Mouse (Mus musculus): ENCODE results near the gene Apoa1. TPM values are rescaled to one million over a fixed set of nuclear protein-coding genes. Genes with fewer than 3 reads are reported as not detected.

Apoa1 gene
- total RNA-seq, 1 experiment: 0.45 TPM

DNA sequence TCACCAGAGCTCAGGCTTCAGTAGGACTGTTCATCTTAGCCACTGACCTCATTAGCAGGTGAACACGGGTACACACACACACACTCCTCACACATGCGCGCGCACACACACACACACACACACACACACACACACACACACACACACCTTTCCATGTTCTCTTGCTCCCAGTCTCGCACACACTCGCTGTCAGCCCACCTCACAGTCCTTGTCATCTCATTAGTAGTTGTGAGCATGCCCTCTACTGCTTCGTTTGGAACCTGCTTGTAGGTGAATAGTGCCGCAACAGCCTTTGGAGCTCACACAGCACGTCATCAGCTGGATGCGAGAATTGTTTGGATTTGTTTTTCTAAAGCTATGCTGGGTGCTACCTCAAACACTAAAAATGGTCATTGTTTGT, 39.0 kb upstream of the Apoa1 start:
- no peaks in the 10 kb centered on the region for H3K4me1 ChIP-seq (ENCODE audit: control insufficient read depth in 2 of 2, insufficient read depth in 2 of 2, low read length in 2 of 2, poor library complexity in 1 of 2)
- peak overlapping the region; percentile 31; the same call in 1 of the 2 replicates for H3K27ac ChIP-seq (ENCODE audit: insufficient read depth, low read depth, low read length, poor library complexity, severe bottlenecking)
- no peak overlapping the region for H3K4me3 ChIP-seq (ENCODE audit: insufficient read depth in 1 of 2, low read depth in 1 of 2, low read length in 2 of 2, poor library complexity in 1 of 2, severe bottlenecking in 1 of 2)

DNA sequence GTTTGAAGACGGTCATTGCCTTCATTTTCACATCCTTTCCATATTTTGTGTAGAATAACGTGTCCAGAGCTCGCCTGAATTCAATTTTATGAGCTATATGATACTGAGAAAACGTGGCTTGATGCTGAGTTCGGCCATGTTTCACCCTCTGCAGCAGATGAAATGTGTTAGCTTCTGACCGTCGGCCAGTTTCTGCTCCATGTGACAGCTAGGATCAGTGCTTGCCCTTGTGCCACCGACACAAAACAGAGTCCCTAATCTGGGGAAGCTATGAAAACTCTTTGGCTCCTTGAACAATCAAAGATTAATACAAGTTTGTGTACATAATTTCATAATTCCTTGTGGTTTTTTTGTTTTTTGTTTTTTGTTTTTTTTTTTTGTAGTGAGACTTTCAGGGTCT, 37.1 kb upstream of the Apoa1 start:
- Histone ChIP-seq H3K4me1 (ENCODE audit: control insufficient read depth in 2 of 2, insufficient read depth in 2 of 2, low read length in 2 of 2, poor library complexity in 1 of 2) (no peaks in the 10 kb centered on the region), H3K4me3 (ENCODE audit: insufficient read depth in 1 of 2, low read depth in 1 of 2, low read length in 2 of 2, poor library complexity in 1 of 2, severe bottlenecking in 1 of 2) (no peak overlapping the region), H3K9me3 (ENCODE audit: control insufficient read depth, insufficient read depth, low read depth, low read length) (no peaks in the 10 kb centered on the region), H3K27ac (ENCODE audit: insufficient read depth, low read depth, low read length, poor library complexity, severe bottlenecking) (no peak overlapping the region), H3K36me3 (ENCODE audit: control insufficient read depth, insufficient read depth, low read length, poor library complexity, severe bottlenecking) (peaks cover 2% of the 10 kb centered on the region; the same call in 1 of the 2 replicates), H3K9ac (ENCODE audit: insufficient read depth, low read depth, low read length, poor library complexity, severe bottlenecking) (no peak overlapping the region)
- in situ Hi-C loops (cut with MboI; ENCODE audit: low sequenced_read_pairs in 2 of 2, unreplicated experiment in 2 of 2): no loop called here
- no peak for DNase-seq (ENCODE audit: low read depth, low spot score)
- TF ChIP-seq ZC3H11A (IDR thresholded peaks at IDR 0.05; ENCODE audit: borderline replicate concordance, low read depth, low read length) (no peak), ZNF384 (IDR thresholded peaks at IDR 0.05; ENCODE audit: low read depth, low read length) (no peak), MAFK (IDR thresholded peaks at IDR 0.05; ENCODE audit: insufficient read depth, low read depth, low read length) (no peak), HCFC1 (IDR thresholded peaks at IDR 0.05; ENCODE audit: borderline replicate concordance, insufficient read depth, low read length) (no peak), CHD2 (IDR thresholded peaks at IDR 0.05; ENCODE audit: low read depth, low read length) (no peak)

More for the DNA sequence above, 39.0 kb upstream of the Apoa1 start:
- DNase-seq (ENCODE audit: low read depth, low spot score): no peak
- in situ Hi-C loops (cut with MboI; ENCODE audit: low sequenced_read_pairs in 2 of 2, unreplicated experiment in 2 of 2): loop anchor here in 1 of 2 experiments (10.0 kb wide), 1 partner anchor 185 kb away; no protein-coding TSS in a partner anchor
- H3K9me3 ChIP-seq (ENCODE audit: control insufficient read depth, insufficient read depth, low read depth, low read length): no peaks in the 10 kb centered on the region
- no peak for TF ChIP-seq ZNF384 (IDR thresholded peaks at IDR 0.05; ENCODE audit: low read depth, low read length)
- TF ChIP-seq HCFC1 (IDR thresholded peaks at IDR 0.05; ENCODE audit: borderline replicate concordance, insufficient read depth, low read length): no peak
- no peak for TF ChIP-seq CHD2 (IDR thresholded peaks at IDR 0.05; ENCODE audit: low read depth, low read length)
- TF ChIP-seq MAFK (IDR thresholded peaks at IDR 0.05; ENCODE audit: insufficient read depth, low read depth, low read length): no peak
- TF ChIP-seq ZC3H11A (IDR thresholded peaks at IDR 0.05; ENCODE audit: borderline replicate concordance, low read depth, low read length): no peak
- H3K36me3 ChIP-seq (ENCODE audit: control insufficient read depth, insufficient read depth, low read length, poor library complexity, severe bottlenecking): no peaks in the 10 kb centered on the region; the same call in 1 of the 2 replicates
- H3K9ac ChIP-seq (ENCODE audit: insufficient read depth, low read depth, low read length, poor library complexity, severe bottlenecking): no peak overlapping the region

DNA sequence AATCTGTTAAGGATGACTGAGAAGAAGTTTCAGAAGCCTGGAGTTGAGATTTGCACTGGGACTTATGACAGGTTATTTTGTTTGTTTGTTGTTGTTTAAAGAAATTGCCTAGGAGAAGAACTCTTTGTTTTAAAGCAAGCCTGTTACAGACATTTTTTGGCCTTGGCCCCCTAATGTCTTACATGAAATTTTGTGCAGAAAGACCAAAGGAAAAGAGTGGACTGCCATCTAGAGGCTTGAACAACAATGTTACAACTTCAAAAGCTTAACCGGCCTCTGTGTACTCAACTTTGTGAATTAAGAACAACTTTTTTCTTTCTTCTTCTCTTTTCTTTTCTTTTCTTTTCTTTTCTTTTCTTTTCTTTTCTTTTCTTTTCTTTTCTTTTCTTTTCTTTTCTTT, 36.7 kb upstream of the Apoa1 start:
- no peak for DNase-seq (ENCODE audit: low read depth, low spot score)
- TF ChIP-seq ZNF384 (IDR thresholded peaks at IDR 0.05; ENCODE audit: low read depth, low read length): no peak
- no peak for TF ChIP-seq HCFC1 (IDR thresholded peaks at IDR 0.05; ENCODE audit: borderline replicate concordance, insufficient read depth, low read length)
- no peak for TF ChIP-seq CHD2 (IDR thresholded peaks at IDR 0.05; ENCODE audit: low read depth, low read length)
- TF ChIP-seq ZC3H11A (IDR thresholded peaks at IDR 0.05; ENCODE audit: borderline replicate concordance, low read depth, low read length): no peak
- no peak for TF ChIP-seq MAFK (IDR thresholded peaks at IDR 0.05; ENCODE audit: insufficient read depth, low read depth, low read length)
- Histone ChIP-seq H3K9ac (ENCODE audit: insufficient read depth, low read depth, low read length, poor library complexity, severe bottlenecking) (no peak overlapping the region), H3K4me1 (ENCODE audit: control insufficient read depth in 2 of 2, insufficient read depth in 2 of 2, low read length in 2 of 2, poor library complexity in 1 of 2) (no peaks in the 10 kb centered on the region), H3K9me3 (ENCODE audit: control insufficient read depth, insufficient read depth, low read depth, low read length) (no peaks in the 10 kb centered on the region), H3K27ac (ENCODE audit: insufficient read depth, low read depth, low read length, poor library complexity, severe bottlenecking) (no peak overlapping the region), H3K4me3 (ENCODE audit: insufficient read depth in 1 of 2, low read depth in 1 of 2, low read length in 2 of 2, poor library complexity in 1 of 2, severe bottlenecking in 1 of 2) (no peak overlapping the region), H3K36me3 (ENCODE audit: control insufficient read depth, insufficient read depth, low read length, poor library complexity, severe bottlenecking) (peaks cover 2% of the 10 kb centered on the region; the same call in 1 of the 2 replicates)
- in situ Hi-C loops (cut with MboI; ENCODE audit: low sequenced_read_pairs in 2 of 2, unreplicated experiment in 2 of 2): no loop called here

DNA sequence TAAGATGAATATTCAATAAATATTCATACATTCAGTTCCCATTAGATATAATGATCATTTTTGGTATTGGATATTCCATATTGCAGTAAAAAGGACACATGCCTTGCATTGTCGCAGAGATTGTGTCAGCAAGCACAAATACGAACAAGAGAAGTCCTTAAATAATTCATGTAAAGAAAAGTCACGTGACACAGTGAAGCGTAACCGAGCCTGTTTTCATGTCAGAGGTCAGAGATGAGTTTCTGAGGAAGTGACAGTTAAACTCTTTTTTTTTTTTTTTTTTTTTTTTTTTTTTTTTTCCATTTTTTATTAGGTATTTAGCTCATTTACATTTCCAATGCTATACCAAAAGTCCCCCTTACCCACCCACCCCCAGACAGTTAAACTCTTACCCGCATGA, 35.7 kb upstream of the Apoa1 start:
- in situ Hi-C loops (cut with MboI; ENCODE audit: low sequenced_read_pairs in 2 of 2, unreplicated experiment in 2 of 2): no loop called here
- DNase-seq (ENCODE audit: low read depth, low spot score): no peak
- no peak overlapping the region for H3K9ac ChIP-seq (ENCODE audit: insufficient read depth, low read depth, low read length, poor library complexity, severe bottlenecking)
- peaks cover 2% of the 10 kb centered on the region; the same call in 1 of the 2 replicates for H3K36me3 ChIP-seq (ENCODE audit: control insufficient read depth, insufficient read depth, low read length, poor library complexity, severe bottlenecking)
- H3K27ac ChIP-seq (ENCODE audit: insufficient read depth, low read depth, low read length, poor library complexity, severe bottlenecking): no peak overlapping the region
- H3K9me3 ChIP-seq (ENCODE audit: control insufficient read depth, insufficient read depth, low read depth, low read length): no peaks in the 10 kb centered on the region
- H3K4me3 ChIP-seq (ENCODE audit: insufficient read depth in 1 of 2, low read depth in 1 of 2, low read length in 2 of 2, poor library complexity in 1 of 2, severe bottlenecking in 1 of 2): no peak overlapping the region
- no peaks in the 10 kb centered on the region for H3K4me1 ChIP-seq (ENCODE audit: control insufficient read depth in 2 of 2, insufficient read depth in 2 of 2, low read length in 2 of 2, poor library complexity in 1 of 2)
- TF ChIP-seq MAFK (IDR thresholded peaks at IDR 0.05; ENCODE audit: insufficient read depth, low read depth, low read length) (no peak), HCFC1 (IDR thresholded peaks at IDR 0.05; ENCODE audit: borderline replicate concordance, insufficient read depth, low read length) (no peak), ZC3H11A (IDR thresholded peaks at IDR 0.05; ENCODE audit: borderline replicate concordance, low read depth, low read length) (no peak), ZNF384 (IDR thresholded peaks at IDR 0.05; ENCODE audit: low read depth, low read length) (no peak), CHD2 (IDR thresholded peaks at IDR 0.05; ENCODE audit: low read depth, low read length) (no peak)

Data from ES-E14 (cell line).